Mouse (Mus musculus) T-cell, adult 2 months (primary cell): Measurements from ENCODE around the gene Rptor.

Source experiments
- DNase-seq: peaks from one replicate; pipeline ENCODE4 v3.0.0; 2022; ENCODE audit warnings: low spot score

Gene Rptor

GRCm38 (mm10) chr11:119785661-119786384 is 183.1 kb downstream of the Rptor start:
- no peak for DNase-seq

- DNase-seq: no peak
Measured at GRCm38 (mm10) chr11:119786385-119786880, 183.7 kb downstream of the Rptor start.

GRCm38 (mm10) chr11:119788488-119788887 is 185.8 kb downstream of the Rptor start:
- no peak for DNase-seq

- DNase-seq: no peak
Measured at GRCm38 (mm10) chr11:119788919-119789713, 186.4 kb downstream of the Rptor start.

- no peak for DNase-seq
Measured at GRCm38 (mm10) chr11:119791923-119792564, 189.3 kb downstream of the Rptor start.

GRCm38 (mm10) chr11:119793378-119793777 is 190.7 kb downstream of the Rptor start:
- no peak for DNase-seq

- no peak for DNase-seq
Measured at GRCm38 (mm10) chr11:119794020-119794419, 191.3 kb downstream of the Rptor start.

- no peak for DNase-seq
Measured at GRCm38 (mm10) chr11:119794671-119795070, 192.0 kb downstream of the Rptor start.

- DNase-seq: no peak
Measured at GRCm38 (mm10) chr11:119796406-119796805, 193.7 kb downstream of the Rptor start.

- DNase-seq: no peak
Measured at GRCm38 (mm10) chr11:119796846-119797245, 194.1 kb downstream of the Rptor start.

- DNase-seq: no peak
Measured at GRCm38 (mm10) chr11:119799536-119799935, 196.8 kb downstream of the Rptor start.

- DNase-seq: no peak
Measured at GRCm38 (mm10) chr11:119801855-119802254, 199.2 kb downstream of the Rptor start.

GRCm38 (mm10) chr11:119802947-119803346 is 200.2 kb downstream of the Rptor start:
- DNase-seq: no peak

- no peak for DNase-seq
Measured at GRCm38 (mm10) chr11:119804392-119804791, 201.7 kb downstream of the Rptor start.

- DNase-seq: no peak
Measured at GRCm38 (mm10) chr11:119805112-119805750, 202.5 kb downstream of the Rptor start.

GRCm38 (mm10) chr11:119806539-119806938 is 203.8 kb downstream of the Rptor start:
- no peak for DNase-seq

GRCm38 (mm10) chr11:119807431-119808031 is 204.8 kb downstream of the Rptor start:
- no peak for DNase-seq

GRCm38 (mm10) chr11:119808647-119809280 is 206.1 kb downstream of the Rptor start:
- DNase-seq: no peak

- DNase-seq: no peak
Measured at GRCm38 (mm10) chr11:119809309-119809708, 206.6 kb downstream of the Rptor start.

GRCm38 (mm10) chr11:119811022-119811421 is 208.3 kb downstream of the Rptor start:
- DNase-seq: no peak

- DNase-seq: no peak
Measured at GRCm38 (mm10) chr11:119811598-119811997, 208.9 kb downstream of the Rptor start.
